Mouse (Mus musculus): ENCODE results near the gene Plod1. TPM values are rescaled to one million over a fixed set of nuclear protein-coding genes. Genes with fewer than 3 reads are reported as not detected.

Plod1 gene
- polyA plus RNA-seq (2015; fragmentation: Nextera tagmentation; extraction: Ambion mirVana), result 78.2 and 82.8 TPM in 2 replicates

DNA sequence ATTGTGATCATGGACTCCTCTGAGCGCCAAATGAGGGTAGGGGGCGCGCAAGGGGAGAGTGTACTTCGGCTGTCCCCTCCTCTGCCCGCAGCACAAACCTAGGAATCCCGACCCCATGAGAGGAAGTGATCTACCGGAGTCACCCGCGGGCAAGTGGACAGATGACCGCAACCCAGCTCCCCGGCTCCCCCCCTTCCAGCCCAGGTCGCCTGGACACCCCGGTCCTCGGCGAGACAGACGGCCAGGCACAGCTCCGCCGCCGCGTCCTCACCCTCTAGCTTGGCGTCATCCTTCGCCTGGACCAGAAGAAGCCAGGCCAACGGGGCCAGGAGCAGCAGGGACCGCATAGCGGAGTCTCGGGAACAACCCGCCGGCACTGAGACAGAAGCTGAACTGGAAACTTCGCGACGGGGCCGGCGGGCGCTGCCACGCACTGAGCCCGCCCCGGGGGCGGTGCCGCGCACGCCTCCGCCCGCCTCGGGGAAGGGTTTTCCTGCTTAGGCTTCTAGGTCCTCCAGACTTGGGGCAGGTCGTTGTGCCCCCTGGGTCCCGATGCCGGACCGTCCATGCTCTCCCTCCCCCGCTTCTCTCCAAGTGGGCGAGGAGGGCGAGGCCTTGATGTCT lies at the start of gene Plod1:
Gene Plod1 (minus strand): TSS at position 437 of the 624 bp plus-strand sequence.
- Histone ChIP-seq H3K9me3 (no peaks in the 10 kb centered on the region), H3K4me2 (replicated peaks) (peak within 1 kb of the TSS; percentile 78), H3K36me3 (peaks cover 4% of the 10 kb centered on the region), H3K27ac (peak within 1 kb of the TSS; percentile 87), H3K4me3 (peak within 1 kb of the TSS; percentile 80), H3K27me3 (no peaks in the 10 kb centered on the region), H3K4me1 (peaks cover 67% of the 10 kb centered on the region), H3K9ac (peak within 1 kb of the TSS; percentile 92)
- ATAC-seq (ENCODE audit: low FRiP score, low read depth), result peak; percentile 74
- under 1% methylated on average over 51 of the region's 51 CpGs for WGBS

DNA sequence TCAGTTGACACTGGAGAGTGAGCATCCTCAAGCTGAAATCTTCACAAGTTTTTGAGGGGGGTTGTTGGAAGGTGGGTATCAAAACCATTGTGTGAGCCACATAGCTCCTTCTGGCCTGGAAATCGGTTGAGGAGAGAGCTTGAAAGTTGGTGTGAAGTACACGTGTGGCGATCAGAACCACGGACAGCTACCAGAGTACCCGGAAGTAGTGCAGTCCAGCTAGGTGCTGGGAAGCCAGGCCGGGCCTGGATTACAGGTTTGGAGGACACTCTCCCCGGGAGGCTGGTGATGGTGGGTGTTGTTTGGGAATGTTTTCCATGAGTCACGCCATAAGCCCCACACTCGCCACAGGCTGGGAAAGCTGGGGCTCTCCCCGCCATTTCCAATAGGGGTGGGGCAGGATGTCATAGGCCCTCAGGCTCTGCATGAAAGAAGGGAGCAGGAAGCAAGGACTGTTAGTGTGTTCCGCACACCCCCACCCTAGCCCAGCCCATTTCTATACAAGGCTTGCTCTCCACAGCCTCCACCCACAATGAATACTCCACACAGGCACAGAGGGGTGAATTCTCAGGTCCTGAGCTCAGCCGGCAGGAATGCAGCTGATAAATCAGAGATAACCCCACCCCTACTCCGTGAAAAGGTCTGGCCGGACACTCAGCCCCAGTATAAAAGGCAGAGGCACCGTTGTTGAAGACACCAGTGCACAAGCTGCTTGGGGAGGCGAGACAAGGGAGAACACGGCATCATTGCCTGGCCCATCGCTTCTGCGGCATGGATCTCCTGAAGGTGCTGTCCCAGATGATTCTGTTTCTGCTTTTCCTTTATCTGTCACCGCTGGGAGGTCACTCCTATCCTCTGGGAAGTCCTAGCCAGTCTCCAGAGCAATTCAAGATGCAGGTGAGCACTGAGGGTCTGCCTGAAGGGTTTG lies 48.9 kb upstream of the Plod1 start, which contains the start of gene Nppb:
Gene Nppb (plus strand): TSS at position 584 of the 928 bp plus-strand sequence.
- 0 out of 2 replicates have a peak within 1 kb of the TSS, but pooled peaks have one; percentile 25 for H3K4me2 ChIP-seq (replicated peaks)
- WGBS, result 37% methylated on average over 20 of the region's 20 CpGs
- H3K4me3 ChIP-seq, result no peak within 1 kb of the TSS
- H3K4me1 ChIP-seq, result no peaks in the 10 kb centered on the region
- no peaks in the 10 kb centered on the region for H3K36me3 ChIP-seq
- no peak within 1 kb of the TSS for H3K9ac ChIP-seq
- no peak within 1 kb of the TSS for H3K27ac ChIP-seq
- H3K9me3 ChIP-seq, result no peaks in the 10 kb centered on the region
- H3K27me3 ChIP-seq, result no peaks in the 10 kb centered on the region
- no peak; the same call in 1 of the 2 replicates for ATAC-seq (ENCODE audit: low FRiP score, low read depth)

DNA sequence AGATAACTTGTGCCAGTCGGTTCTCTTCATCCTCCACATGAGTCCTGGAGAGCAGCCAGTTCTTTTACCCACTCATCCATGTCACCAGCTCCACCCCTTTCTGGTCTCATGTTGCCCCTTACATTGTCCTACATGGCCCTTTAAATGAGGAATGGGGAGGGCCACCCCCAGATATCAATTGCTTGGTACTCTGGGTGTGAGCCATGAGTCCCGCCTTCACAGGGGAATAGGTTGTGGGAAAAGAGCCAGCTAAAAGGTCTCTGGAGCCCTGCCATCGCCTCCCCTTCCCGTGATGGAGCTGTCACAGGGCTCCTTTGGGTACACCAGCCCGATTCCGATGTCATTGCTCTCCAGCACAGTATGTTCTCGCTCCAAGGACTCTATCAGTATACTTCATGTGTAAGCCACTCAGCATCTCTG lies 42.9 kb upstream of the Plod1 start:
- Histone ChIP-seq H3K27me3 (no peaks in the 10 kb centered on the region), H3K4me2 (replicated peaks) (no peak overlapping the region), H3K4me3 (no peak overlapping the region), H3K9me3 (no peaks in the 10 kb centered on the region; the same call in 1 of the 2 replicates), H3K9ac (no peak overlapping the region), H3K27ac (no peak overlapping the region), H3K4me1 (no peaks in the 10 kb centered on the region), H3K36me3 (no peaks in the 10 kb centered on the region)
- 85% methylated on average over 7 of the region's 7 CpGs for WGBS
- ATAC-seq (ENCODE audit: low FRiP score, low read depth), result no peak

GRCm38 (mm10) chr4:147978391-147978790 lies 41.8 kb upstream of the Plod1 start:
- H3K27me3 ChIP-seq, result no peaks in the 10 kb centered on the region
- WGBS, result 90% methylated on average over 6 of the region's 6 CpGs
- no peaks in the 10 kb centered on the region; the same call in 1 of the 2 replicates for H3K9me3 ChIP-seq

GRCm38 (mm10) chr4:147977726-147978125 lies 41.2 kb upstream of the Plod1 start:
- no peak for ATAC-seq (ENCODE audit: low FRiP score, low read depth)
- no peak overlapping the region for H3K27ac ChIP-seq
- H3K4me2 ChIP-seq (replicated peaks), result no peak overlapping the region
- no peak overlapping the region for H3K9ac ChIP-seq
- 79% methylated on average over 4 of the region's 4 CpGs for WGBS
- no peaks in the 10 kb centered on the region for H3K4me1 ChIP-seq
- H3K4me3 ChIP-seq, result no peak overlapping the region
- no peaks in the 10 kb centered on the region for H3K36me3 ChIP-seq
- H3K9me3 ChIP-seq, result no peaks in the 10 kb centered on the region; the same call in 1 of the 2 replicates
- no peaks in the 10 kb centered on the region for H3K27me3 ChIP-seq

More at GRCm38 (mm10) chr4:147978391-147978790, 41.8 kb upstream of the Plod1 start:
- Histone ChIP-seq H3K4me1 (no peaks in the 10 kb centered on the region), H3K27ac (no peak overlapping the region), H3K4me2 (replicated peaks) (no peak overlapping the region), H3K4me3 (no peak overlapping the region), H3K36me3 (no peaks in the 10 kb centered on the region), H3K9ac (no peak overlapping the region)
- no peak for ATAC-seq (ENCODE audit: low FRiP score, low read depth)

DNA sequence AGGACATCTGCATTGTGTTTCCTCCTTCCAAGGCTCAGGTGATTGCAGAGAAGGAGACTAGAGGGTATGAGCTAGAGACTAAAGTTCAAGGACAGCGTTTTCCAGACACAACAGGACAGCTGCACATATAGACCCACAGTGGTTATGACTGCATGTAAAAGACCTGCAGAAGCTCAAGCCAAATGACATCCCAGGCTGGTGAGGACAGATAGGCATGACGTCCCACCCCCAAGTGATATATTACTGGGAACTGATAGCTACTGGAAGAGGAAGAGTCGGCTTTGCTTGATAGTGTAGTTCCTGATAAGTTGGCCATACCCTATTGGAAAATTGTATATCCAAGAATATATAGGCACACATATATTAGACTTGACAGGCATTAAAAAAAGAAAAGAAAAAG lies 39.7 kb upstream of the Plod1 start:
- no peak overlapping the region for H3K4me3 ChIP-seq
- no peak for ATAC-seq (ENCODE audit: low FRiP score, low read depth)
- H3K9me3 ChIP-seq, result no peaks in the 10 kb centered on the region; the same call in 1 of the 2 replicates
- 76% methylated on average over 3 of the region's 3 CpGs for WGBS
- no peak overlapping the region for H3K27ac ChIP-seq
- no peaks in the 10 kb centered on the region for H3K4me1 ChIP-seq
- H3K9ac ChIP-seq, result no peak overlapping the region
- no peaks in the 10 kb centered on the region for H3K27me3 ChIP-seq
- no peak overlapping the region for H3K4me2 ChIP-seq (replicated peaks)
- H3K36me3 ChIP-seq, result no peaks in the 10 kb centered on the region

GRCm38 (mm10) chr4:147969337-147969736 lies 32.8 kb upstream of the Plod1 start:
- ATAC-seq (ENCODE audit: low FRiP score, low read depth), result no peak

GRCm38 (mm10) chr4:147968816-147969215 lies 32.2 kb upstream of the Plod1 start:
- Histone ChIP-seq H3K36me3 (no peaks in the 10 kb centered on the region), H3K27me3 (no peaks in the 10 kb centered on the region), H3K4me2 (replicated peaks) (no peak overlapping the region), H3K9me3 (no peaks in the 10 kb centered on the region), H3K27ac (no peak overlapping the region), H3K9ac (no peak overlapping the region), H3K4me1 (no peaks in the 10 kb centered on the region), H3K4me3 (no peak overlapping the region)
- no peak for ATAC-seq (ENCODE audit: low FRiP score, low read depth)
- WGBS, result 78% methylated on average over 2 of the region's 2 CpGs

More at GRCm38 (mm10) chr4:147969337-147969736, 32.8 kb upstream of the Plod1 start:
- Histone ChIP-seq H3K4me3 (no peak overlapping the region), H3K27me3 (no peaks in the 10 kb centered on the region), H3K36me3 (no peaks in the 10 kb centered on the region), H3K9ac (no peak overlapping the region), H3K4me2 (replicated peaks) (no peak overlapping the region), H3K4me1 (no peaks in the 10 kb centered on the region), H3K27ac (no peak overlapping the region), H3K9me3 (no peaks in the 10 kb centered on the region)
- 56% methylated on average over 9 of the region's 9 CpGs for WGBS

DNA sequence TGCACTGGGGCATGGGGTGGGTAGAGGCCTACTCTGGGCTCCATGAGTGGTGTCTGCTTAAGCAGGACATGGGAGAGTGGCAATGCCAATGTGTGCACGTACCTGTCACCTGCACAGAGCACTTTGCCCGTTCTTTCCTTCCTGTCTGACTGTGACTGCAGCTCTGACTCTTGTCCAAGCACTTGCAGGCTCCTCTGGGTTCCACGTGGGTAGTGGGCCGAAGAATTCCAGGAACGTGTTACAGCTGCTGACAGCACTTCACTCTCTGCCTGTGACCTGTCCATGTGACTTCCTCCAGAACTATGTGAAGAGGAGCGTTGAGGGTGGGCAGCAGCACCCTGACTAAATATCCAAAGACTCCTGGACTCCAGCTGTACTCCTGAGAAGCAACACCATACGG lies 29.1 kb upstream of the Plod1 start:
- H3K4me2 ChIP-seq (replicated peaks), result no peak overlapping the region
- ATAC-seq (ENCODE audit: low FRiP score, low read depth), result no peak
- no peak overlapping the region for H3K4me3 ChIP-seq
- WGBS, result 80% methylated on average over 7 of the region's 7 CpGs
- no peaks in the 10 kb centered on the region for H3K9me3 ChIP-seq
- no peaks in the 10 kb centered on the region for H3K27me3 ChIP-seq
- no peaks in the 10 kb centered on the region for H3K36me3 ChIP-seq
- no peak overlapping the region for H3K9ac ChIP-seq
- H3K27ac ChIP-seq, result no peak overlapping the region
- H3K4me1 ChIP-seq, result no peaks in the 10 kb centered on the region

- H3K9me3 ChIP-seq, result no peaks in the 10 kb centered on the region
- WGBS, result 84% methylated on average over 15 of the region's 15 CpGs
- no peaks in the 10 kb centered on the region for H3K4me1 ChIP-seq
- H3K4me3 ChIP-seq, result no peak overlapping the region
- no peak for ATAC-seq (ENCODE audit: low FRiP score, low read depth)
- no peak overlapping the region for H3K9ac ChIP-seq
- no peaks in the 10 kb centered on the region for H3K27me3 ChIP-seq
- no peaks in the 10 kb centered on the region for H3K36me3 ChIP-seq
- no peak overlapping the region for H3K27ac ChIP-seq
- no peak overlapping the region for H3K4me2 ChIP-seq (replicated peaks)
Observed at GRCm38 (mm10) chr4:147963623-147964022, 27.1 kb upstream of the Plod1 start.

DNA sequence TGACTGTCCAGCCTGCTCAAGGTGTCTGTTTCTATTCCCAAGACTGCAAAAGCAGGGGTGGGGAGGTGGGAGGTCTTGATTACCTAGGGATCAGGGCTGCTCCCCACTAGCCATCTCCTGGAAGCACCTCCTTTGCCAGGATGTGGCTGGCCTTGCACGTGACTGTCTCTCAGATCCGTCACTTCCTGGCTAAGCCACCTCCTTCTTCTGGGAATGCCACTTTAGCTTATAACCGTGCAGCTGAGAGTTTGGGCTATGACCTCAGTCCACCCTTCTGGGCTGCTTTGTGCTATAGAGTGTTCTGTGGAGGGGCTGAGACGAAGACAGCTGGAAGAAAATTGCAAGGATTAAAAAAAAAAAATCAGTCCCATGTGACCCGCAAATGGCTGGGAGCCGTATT lies 26.2 kb upstream of the Plod1 start:
- Histone ChIP-seq H3K4me2 (replicated peaks) (no peak overlapping the region), H3K36me3 (no peaks in the 10 kb centered on the region)
- ATAC-seq (ENCODE audit: low FRiP score, low read depth), result no peak

More for the DNA sequence above, 26.2 kb upstream of the Plod1 start:
- H3K4me1 ChIP-seq, result no peaks in the 10 kb centered on the region
- no peaks in the 10 kb centered on the region for H3K9me3 ChIP-seq
- no peak overlapping the region for H3K27ac ChIP-seq
- 49% methylated on average over 6 of the region's 6 CpGs for WGBS
- no peak overlapping the region for H3K4me3 ChIP-seq
- H3K9ac ChIP-seq, result no peak overlapping the region
- no peaks in the 10 kb centered on the region for H3K27me3 ChIP-seq
